Mouse (Mus musculus) liver, adult (tissue): ENCODE measurements around the gene Grik3.

Experiments used
- GATA4 ChIP-seq: IDR thresholded peaks from 2 replicates; pipeline ENCODE4 v1.6.1; 2014; ENCODE audit warnings: mild to moderate bottlenecking, low read length; ENCODE audit not compliant: insufficient replicate concordance

The Grik3 gene

DNA sequence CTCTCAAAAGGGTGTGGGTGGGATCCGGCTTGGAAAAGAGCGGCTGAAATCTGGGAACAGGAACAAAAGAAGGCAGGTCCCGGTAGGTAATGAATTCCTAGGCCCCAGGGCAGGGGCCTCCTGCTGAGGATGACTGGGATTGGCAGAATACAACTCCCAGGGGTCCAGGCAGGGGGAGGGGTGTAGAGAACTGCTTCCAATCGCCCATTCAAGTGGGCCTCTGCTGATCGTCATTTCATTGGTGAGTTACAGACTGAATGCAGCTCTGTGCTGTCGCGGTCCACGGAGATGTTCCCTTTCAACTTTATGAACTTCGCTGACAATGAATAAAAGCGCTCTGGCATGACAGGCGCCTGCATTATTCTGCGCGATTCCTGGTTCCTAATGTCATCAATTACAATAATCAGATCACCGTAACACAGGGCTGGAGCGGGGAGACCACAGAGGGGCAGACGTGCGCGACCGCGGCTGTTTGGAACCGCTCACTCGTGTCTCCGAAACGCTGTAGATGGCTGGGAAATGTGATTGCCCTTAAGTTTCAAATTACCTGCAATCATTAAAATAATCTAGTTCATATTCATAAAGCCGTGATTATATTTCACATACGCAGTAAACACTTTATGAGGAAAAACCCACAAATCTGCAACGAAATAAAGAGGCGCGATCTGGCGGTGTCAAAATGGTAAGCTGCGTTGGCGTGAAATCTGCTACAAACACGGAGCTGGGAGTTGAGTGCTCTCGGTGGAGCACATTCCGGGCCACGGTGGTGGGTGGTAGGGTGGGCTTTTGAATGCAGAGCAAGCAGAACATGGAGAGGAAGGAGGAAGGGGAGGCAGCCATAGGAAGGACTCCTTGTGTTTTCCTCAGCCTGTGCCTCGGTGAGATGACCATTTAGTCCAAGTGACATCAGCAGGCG lies 239.1 kb downstream of the Grik3 start:
- no peak for TF ChIP-seq GATA4

DNA sequence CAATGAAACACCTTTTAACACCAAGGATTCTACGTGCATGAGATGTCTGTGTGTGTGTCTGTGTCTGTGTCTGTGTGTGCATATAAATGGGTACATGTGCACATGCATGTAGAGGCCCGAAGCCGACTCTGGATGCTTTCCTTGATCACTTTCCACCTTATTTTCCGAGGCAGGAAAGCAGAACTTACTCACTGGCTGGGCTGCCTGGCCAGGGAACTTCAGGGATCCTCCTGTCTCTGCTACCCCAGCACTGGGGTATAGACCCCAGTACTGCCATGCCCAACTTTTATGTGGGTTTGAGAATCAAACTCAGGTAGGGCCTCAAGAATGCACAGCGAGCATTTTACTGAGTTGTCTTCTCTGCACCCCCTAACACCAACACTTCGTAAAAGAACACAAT lies 240.3 kb downstream of the Grik3 start:
- TF ChIP-seq GATA4: no peak

DNA sequence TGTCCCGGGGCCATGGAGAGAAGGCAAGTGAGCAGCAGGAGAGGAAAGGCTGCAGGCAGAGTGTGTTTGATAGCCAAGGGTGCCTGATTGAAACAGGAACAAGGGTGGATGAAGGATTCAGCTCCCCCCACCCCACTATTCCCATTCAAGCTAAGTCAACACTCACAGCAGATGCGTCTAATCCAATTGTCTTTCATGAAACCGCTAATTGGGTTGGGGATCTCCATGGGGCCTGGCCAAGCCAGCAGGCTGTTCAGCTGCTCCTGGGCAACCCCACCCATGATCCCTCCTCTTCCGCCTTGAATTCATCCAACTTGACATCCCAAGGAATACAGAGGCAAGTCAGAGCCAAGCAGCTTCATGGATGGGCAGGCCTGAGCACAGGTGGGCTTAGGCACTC lies 246.3 kb downstream of the Grik3 start:
- TF ChIP-seq GATA4: no peak

DNA sequence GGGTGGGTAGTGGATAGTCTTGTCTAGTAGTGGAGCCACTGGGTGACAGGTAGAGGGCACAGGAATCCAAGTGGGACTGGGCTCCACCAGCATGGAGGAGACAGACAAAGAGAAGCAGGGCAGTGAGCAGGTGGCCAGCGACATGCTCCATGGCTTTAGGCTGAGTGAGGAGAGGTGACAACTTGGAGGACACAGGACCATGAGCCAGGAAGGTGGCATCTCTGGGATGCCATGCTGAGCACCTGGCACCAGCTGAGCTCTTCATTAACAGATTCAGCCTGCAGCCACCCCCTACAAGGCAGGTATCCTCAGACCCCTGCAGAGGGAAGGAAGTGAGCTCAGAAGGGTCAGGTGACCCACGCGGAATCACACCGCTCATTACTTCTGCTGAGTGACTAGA lies 248.3 kb downstream of the Grik3 start:
- TF ChIP-seq GATA4: no peak

DNA sequence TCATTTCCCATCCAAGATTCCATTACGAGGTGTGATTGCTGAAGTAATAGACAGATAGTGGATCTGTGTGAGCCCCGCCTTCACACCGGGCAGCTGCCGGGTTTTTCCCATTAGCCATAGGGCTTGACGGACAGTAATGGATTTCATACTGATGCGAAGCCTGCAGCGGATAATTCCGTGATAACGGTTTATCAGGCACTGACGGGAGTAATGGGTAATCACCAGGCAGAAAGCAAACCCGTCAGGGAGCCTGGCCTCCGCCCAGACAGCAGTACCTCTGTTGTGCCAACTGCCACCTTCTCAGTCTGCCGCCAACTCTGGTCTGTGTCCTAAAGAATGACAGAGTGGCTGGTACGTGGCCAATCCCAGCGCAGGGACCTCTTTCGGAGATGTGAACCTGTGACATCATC lies 251.7 kb downstream of the Grik3 start:
- no peak for TF ChIP-seq GATA4

DNA sequence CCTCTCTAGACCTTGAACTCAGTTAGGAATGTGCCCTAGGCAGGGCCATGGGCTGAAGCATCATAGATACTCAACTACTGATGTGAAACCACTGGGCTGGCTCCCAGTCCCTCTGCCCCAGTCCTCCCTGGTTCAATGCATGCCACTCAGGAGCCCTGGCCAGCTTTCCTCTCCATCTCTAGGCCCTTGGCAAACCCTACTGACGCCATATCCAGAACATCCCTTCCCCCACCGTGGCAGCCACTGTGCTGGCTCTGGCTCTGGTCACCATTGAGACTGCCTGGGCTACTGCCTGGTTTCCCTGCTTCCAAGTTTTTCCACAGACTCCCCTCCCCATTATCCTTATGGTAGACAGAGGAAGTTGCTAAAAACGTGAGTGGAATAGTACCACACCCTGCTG lies 255.4 kb downstream of the Grik3 start:
- TF ChIP-seq GATA4: no peak

DNA sequence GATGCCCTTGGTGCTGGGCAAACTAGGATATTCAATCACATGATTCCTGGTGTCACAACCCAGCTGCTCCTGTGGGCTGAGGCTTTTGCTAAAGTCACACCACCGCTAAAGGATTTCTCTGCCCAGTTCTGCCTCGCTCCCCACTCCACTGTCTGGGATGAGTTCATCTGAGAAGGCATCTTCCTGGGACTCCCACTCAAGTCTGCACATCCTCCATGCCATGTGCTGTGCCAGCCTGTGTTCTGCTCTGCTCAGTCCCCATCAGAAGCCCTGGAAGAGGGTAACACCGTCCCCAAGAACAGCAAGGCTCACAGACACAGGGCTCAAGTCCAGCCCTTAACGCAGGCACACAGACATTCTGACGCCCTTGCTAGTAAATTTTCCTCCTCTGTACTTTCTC lies 265.9 kb downstream of the Grik3 start:
- no peak for TF ChIP-seq GATA4

DNA sequence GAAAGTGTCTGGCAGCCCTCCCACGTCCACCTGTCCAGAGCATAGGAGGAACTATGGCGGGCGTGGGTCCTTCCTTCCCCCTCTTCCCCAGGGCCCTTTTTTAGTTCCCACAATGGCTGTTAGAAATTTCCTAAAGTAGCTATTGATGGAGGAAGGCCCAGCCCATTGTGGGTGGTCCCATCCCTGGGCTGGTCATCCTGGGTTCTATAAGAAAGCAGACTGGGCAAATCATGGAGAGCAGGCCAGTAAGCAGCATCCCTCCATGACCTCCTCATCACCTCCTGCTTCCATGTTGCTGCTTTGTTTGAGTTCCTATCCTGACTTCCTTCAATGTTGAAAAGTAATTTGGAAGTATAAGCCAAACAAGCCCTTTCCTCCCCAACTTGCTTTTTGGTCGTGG lies 269.8 kb downstream of the Grik3 start:
- no peak for TF ChIP-seq GATA4

DNA sequence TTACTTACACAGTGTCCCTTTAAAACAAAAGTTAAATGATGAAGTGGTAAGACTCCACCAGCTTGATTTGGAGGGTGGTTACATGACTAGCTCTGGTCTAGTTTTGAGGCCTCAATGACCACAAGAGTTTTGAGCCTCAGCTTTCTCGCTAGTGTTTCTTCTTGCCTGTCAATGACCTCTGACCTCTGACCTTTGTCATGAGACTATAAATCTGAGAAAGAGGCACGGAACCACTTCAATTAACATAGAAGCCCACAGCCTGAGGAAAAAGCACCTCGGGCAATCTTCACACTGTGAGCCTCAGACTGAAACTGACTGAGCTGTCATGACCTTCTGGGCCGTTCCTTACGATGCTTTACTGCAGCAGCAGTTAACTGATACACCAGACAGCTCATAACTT lies 272.6 kb downstream of the Grik3 start:
- no peak for TF ChIP-seq GATA4
